Mouse (Mus musculus) forebrain, embryonic 10.5 days (tissue): Measurements from ENCODE around the gene Mob2. TPM values are rescaled to one million over a fixed set of nuclear protein-coding genes. Genes with fewer than 3 reads are reported as not detected.

Experiments
- DNase-seq: peaks from one replicate; pipeline ENCODE4 v3.0.0-alpha.2; 2017; ENCODE audit warnings: low spot score; ENCODE audit errors: extremely low spot score
- H3K27ac ChIP-seq: fragments of 300-500 bp; sonication (generic); 2 replicates; pipeline ENCODE4 v1.5.1; 2016; ENCODE audit warnings: mild to moderate bottlenecking
- H3K27me3 ChIP-seq: fragments of 300-500 bp; sonication (generic); 2 replicates; pipeline ENCODE4 v1.6.1; 2016; ENCODE audit warnings: mild to moderate bottlenecking; ENCODE audit not compliant: poor library complexity, severe bottlenecking
- H3K36me3 ChIP-seq: fragments of 300-500 bp; sonication (generic); replicated peaks from 2 replicates; pipeline ENCODE4 v1.6.1; 2016; ENCODE audit warnings: mild to moderate bottlenecking, moderate library complexity
- H3K4me1 ChIP-seq: fragments of 300-500 bp; sonication (generic); 2 replicates; pipeline ENCODE4 v1.6.1; 2016
- H3K4me3 ChIP-seq: fragments of 300-500 bp; sonication (generic); 2 replicates; pipeline ENCODE4 v1.5.1; 2016; ENCODE audit warnings: mild to moderate bottlenecking, moderate library complexity
- H3K9me3 ChIP-seq: fragments of 300-500 bp; sonication (generic); 2 replicates; pipeline ENCODE4 v1.6.1; 2016; ENCODE audit warnings: mild to moderate bottlenecking, moderate library complexity
- WGBS: fragments of 180-500 bp; shearing (Covaris S2); methylation state at CpG from one replicate; pipeline ENCODE4 v1.1.7; 2016; 5-methylcytosine and 5-hydroxymethylcytosine counted together
- polyA plus RNA-seq: library from polyadenylated mRNA; unstranded; fragments of >200 nt; fragmentation: Nextera tagmentation; extraction: Ambion mirVana; gene quantifications from 2 replicates; pipeline ENCODE4 v1.2.1, GENCODE M21; 2016

Mob2 gene
- polyA plus RNA-seq, 1 experiment from 2014 or later: 60.9 TPM

DNA sequence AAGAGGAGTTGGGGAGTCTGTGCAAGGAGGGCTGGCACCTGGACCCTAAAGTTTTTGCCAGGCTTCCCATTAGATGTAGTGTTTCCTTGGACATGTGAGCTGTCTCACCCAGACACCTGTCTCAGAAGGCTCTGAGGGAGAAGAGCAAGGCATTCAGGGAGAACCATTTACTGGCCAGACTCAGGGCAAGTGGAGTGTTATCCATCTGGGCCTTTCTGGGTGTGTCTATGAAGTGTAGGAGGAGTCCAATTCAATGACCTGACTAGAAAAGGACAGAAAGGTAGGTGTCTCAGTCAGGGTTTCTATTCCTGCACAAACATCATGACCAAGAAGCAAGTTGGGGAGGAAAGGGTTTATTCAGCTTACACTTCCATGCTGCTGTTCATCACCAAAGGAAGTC is 10.9 kb upstream of the Mob2 start:
- Histone ChIP-seq H3K4me3 (no peak overlapping the region), H3K4me1 (peaks cover 11% of the 10 kb centered on the region), H3K27ac (no peak overlapping the region), H3K27me3 (peaks cover 41% of the 10 kb centered on the region), H3K9me3 (no peaks in the 10 kb centered on the region), H3K36me3 (no peaks in the 10 kb centered on the region)
- DNase-seq: no peak

DNA sequence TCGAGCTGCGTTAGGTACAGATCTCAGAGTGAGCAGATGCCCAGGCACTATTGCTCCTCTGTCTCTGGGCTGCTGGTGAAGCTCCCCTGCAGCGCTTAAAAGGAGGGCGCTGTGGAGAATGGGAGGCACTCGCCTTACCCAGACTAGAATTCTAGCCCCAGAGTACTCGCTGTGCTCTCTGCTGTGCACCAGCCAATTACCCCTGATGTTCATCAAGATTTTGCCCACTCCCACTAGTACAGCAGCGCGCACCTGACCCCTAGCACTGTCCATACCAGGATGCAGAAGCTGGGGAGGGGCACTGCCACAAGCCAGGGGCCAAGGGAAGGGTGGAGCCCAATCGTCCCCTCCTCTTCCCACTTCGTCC is 10.3 kb upstream of the Mob2 start:
- WGBS: 4% methylated on average over 10 of the region's 10 CpGs
- DNase-seq: no peak
- H3K4me3 ChIP-seq: peak overlapping the region; percentile 13; the same call in 1 of the 2 replicates

DNA sequence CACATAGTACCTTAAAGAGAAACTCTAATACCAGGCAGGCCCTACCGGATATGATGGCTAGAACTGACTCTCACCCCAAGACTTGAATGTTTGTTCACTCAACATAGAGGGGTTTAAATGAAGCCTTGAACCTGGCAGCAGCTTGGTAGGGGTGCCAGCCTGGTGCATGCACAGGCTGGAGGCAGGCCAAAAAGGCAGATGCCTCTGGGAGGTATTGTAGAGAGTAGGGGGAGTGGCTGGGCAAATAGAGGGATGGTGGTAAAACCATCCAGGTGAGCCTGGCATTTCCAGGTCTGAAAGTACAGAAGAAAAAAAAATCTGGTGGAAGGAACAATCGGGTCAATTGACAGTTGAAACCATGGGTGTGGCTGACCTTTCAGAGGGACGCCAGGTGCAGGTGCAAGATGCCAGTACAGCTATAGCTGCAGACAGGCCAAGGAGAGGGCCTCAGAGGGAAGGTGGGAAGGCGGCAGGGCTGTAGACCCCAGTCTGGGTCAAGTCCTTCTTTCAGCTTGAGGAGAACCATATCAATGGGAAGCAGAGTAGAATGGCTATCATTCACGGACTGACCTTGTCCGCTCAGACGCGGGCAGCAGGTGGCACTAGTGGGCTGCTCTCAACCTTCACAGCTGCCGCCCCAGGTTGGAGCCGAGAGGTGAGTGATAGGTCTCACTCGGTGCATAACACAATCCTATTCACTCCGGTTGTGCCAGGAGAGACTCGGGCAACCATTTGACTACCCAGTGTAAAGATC is 9.8 kb upstream of the Mob2 start:
- peak overlapping the region; percentile 13; the same call in 1 of the 2 replicates for H3K4me3 ChIP-seq
- 13% methylated on average over 13 of the region's 13 CpGs for WGBS
- H3K27me3 ChIP-seq: peaks cover 41% of the 10 kb centered on the region
- peaks cover 11% of the 10 kb centered on the region for H3K4me1 ChIP-seq
- peak; percentile 71 for DNase-seq
- no peak overlapping the region for H3K27ac ChIP-seq
- no peaks in the 10 kb centered on the region for H3K9me3 ChIP-seq
- H3K36me3 ChIP-seq: no peaks in the 10 kb centered on the region

More for the DNA sequence above, 10.3 kb upstream of the Mob2 start:
- Histone ChIP-seq H3K27me3 (peaks cover 41% of the 10 kb centered on the region), H3K27ac (no peak overlapping the region), H3K36me3 (no peaks in the 10 kb centered on the region), H3K4me1 (peaks cover 11% of the 10 kb centered on the region), H3K9me3 (no peaks in the 10 kb centered on the region)

DNA sequence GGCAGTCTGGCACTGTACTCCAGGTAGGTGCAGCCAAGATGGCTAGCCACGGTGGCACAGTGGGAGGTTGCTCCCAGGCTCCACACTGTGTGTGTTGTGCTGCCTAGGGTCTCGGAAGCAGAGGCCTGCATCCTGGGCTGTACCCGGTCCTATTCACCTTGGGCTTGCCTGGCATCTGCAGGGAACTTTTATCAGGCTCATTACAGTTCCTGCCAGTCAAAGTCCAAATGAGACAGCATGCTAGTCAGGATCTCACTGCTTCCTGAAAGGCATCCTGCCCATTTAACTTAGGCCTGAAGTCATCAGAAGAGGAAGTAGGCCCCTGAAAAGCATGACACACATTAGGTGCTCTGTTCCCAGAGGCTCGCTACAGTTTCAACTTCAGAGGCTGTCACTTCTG is 7.6 kb upstream of the Mob2 start:
- no peak overlapping the region for H3K4me3 ChIP-seq
- peaks cover 11% of the 10 kb centered on the region for H3K4me1 ChIP-seq
- H3K36me3 ChIP-seq: no peaks in the 10 kb centered on the region
- WGBS: 66% methylated on average over 4 of the region's 4 CpGs
- H3K9me3 ChIP-seq: no peaks in the 10 kb centered on the region
- peaks cover 27% of the 10 kb centered on the region for H3K27me3 ChIP-seq
- DNase-seq: no peak
- H3K27ac ChIP-seq: no peak overlapping the region

DNA sequence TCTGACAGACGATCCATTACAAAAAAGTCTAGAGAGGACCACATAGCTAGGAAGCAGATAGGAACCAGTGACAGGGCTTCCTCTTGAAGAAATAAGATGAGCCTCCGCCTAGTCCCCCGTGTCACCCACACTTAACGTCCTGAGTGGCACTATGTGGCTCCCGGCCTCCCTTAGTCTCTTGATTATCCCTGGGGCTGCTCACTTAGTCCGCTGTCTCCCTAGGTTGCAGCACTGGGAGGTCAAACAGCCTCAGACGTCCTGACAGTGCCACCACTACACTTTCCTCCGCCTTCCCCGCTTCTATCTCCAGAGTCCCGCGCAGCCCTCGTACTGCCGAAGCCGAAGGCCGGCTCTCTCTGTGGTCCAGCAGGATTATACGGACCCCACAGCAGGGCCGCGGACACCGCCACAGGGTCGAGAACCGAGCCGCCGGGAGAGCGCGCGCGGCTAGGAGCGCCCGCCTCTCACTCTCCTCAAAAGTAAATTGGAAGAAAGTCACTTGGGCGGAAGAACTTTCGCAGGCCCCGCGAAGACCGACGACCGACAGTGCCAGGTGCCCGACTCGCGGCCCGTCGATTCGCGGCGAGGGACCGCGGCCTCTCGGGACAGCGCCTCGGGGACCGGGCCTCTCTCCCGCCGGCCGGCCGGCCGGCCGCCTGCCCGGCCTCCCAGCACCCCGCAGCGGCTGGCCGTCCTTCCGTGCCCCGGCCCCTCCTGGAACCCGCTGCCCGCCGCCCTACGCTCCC is 507 bp downstream of the Mob2 start:
- no peak for DNase-seq
- no peaks in the 10 kb centered on the region for H3K9me3 ChIP-seq
- WGBS: 2% methylated on average over 66 of the region's 66 CpGs

DNA sequence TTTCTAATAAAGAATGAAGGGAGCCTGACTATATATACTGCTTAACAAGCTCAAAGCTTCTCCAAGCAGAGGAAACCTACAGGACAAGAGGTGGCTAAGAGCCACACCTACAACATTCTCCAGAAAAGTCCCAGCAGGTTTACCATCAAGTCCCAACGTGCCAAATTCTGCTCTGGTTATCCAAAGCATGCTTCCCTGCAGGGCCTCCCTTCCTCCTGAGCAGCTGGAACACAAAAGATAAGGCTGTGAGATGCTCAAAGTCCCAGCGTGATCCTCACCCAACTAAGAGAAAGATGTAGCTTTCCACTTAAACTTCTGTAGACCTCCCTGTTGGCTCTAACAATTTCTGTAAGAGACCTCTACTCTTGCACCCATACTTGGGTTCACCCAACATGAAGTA is 1.8 kb downstream of the Mob2 start:
- Histone ChIP-seq H3K9me3 (no peaks in the 10 kb centered on the region), H3K27ac (no peak overlapping the region), H3K4me1 (peaks cover 24% of the 10 kb centered on the region), H3K27me3 (no peaks in the 10 kb centered on the region), H3K4me3 (no peak overlapping the region), H3K36me3 (peaks cover 35% of the 10 kb centered on the region)
- WGBS: 77% methylated on average over 2 of the region's 2 CpGs
- no peak for DNase-seq

More for the DNA sequence above, 507 bp downstream of the Mob2 start:
- peak overlapping the region; percentile 91 for H3K27ac ChIP-seq
- peak overlapping the region; percentile 95 for H3K4me3 ChIP-seq
- H3K27me3 ChIP-seq: no peaks in the 10 kb centered on the region
- H3K4me1 ChIP-seq: peaks cover 24% of the 10 kb centered on the region
- H3K36me3 ChIP-seq: peaks cover 23% of the 10 kb centered on the region

DNA sequence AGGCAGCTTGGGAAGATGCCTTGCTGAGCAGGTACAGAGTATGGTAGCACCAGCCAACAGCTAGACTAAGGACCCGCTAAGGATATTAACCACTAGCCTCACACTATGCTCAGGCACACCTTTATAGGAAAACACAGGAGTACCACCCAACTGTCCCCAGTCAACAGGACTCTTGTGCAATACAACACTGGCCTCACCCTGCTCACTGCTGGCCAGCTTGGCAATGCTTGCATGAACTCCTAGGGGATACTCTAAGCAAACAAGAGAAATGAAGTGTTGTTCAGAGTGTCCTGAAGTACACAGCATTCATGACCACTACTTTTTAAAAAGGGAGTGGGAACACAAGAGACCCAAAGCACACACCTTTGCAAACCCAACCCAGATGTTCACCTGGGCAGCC is 3.7 kb downstream of the Mob2 start:
- Histone ChIP-seq H3K27ac (no peak overlapping the region), H3K9me3 (no peaks in the 10 kb centered on the region), H3K36me3 (peaks cover 50% of the 10 kb centered on the region), H3K27me3 (no peaks in the 10 kb centered on the region), H3K4me1 (peaks cover 24% of the 10 kb centered on the region), H3K4me3 (no peak overlapping the region)
- no peak for DNase-seq
- 93% methylated on average over 1 of the region's 1 CpGs for WGBS

DNA sequence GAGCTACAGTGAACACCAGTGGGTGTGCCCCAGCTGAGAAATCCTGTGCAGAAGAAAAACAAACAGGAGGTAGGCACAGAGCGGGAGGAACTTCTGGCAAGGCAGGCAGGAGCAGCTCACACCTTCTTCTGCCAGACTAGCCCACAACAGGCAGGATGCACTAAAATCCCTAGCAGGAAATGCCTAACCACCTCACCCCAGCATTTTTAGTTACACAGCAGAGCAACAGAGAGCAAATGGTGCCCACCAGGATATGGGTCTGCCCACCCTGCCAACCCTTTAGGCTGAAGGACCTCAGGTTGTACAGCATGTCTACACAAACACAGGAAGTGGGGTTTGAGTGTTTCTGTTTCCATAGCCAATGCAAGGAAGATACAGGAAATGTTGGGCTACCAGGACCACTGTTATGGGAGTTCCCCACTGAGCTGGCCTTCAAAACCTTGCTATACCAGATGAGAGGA is 4.2 kb downstream of the Mob2 start:
- H3K27ac ChIP-seq: no peak overlapping the region
- H3K4me1 ChIP-seq: peaks cover 23% of the 10 kb centered on the region
- no peak for DNase-seq
- peaks cover 51% of the 10 kb centered on the region for H3K36me3 ChIP-seq
- no peaks in the 10 kb centered on the region for H3K27me3 ChIP-seq
- H3K4me3 ChIP-seq: no peak overlapping the region
- H3K9me3 ChIP-seq: no peaks in the 10 kb centered on the region
- 86% methylated on average over 1 of the region's 1 CpGs for WGBS

DNA sequence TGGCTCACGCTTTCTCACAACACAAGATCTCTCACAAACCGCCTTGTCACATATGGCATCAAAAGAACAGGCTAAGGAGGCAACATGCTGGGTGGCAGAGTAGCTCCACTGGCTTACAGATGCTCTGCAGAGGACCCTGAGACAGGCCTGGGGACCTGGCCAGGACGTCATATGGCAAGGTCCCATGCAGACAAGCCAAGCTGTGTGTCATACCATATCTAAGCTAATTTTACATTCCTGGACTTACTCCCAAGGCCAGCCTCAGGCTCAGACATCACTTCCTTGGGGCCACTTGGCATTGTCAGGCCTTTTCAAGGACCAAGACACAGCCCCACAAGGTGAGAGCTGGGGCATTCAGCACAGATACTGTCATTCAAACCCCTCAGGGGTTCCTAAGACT is 5.4 kb downstream of the Mob2 start:
- Histone ChIP-seq H3K4me1 (peaks cover 16% of the 10 kb centered on the region), H3K9me3 (no peaks in the 10 kb centered on the region), H3K27me3 (no peaks in the 10 kb centered on the region), H3K4me3 (no peak overlapping the region), H3K27ac (no peak overlapping the region), H3K36me3 (peaks cover 51% of the 10 kb centered on the region)
- 89% methylated on average over 3 of the region's 3 CpGs for WGBS
- no peak for DNase-seq

DNA sequence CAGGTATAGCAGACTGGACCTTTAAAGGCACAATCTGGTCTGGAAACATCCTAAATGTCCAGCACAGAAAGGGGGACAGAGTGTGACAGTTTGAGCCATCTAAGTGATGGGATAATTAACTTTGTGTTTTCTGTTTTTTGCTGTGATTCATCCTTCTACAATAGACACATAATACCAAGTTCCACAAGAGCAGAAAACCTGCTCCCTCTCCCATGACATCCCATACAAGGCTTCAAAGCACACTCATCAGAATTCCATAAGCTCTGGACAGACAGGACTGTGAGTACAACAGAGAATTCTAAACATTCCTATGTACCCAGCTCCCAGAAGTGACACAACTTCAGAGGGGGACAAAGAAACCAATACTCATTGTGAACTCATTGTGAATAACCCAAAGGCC is 10.3 kb downstream of the Mob2 start:
- Histone ChIP-seq H3K36me3 (peaks cover 47% of the 10 kb centered on the region), H3K4me1 (peaks cover 12% of the 10 kb centered on the region), H3K27ac (no peak overlapping the region), H3K27me3 (no peaks in the 10 kb centered on the region), H3K4me3 (no peak overlapping the region), H3K9me3 (no peaks in the 10 kb centered on the region)
- DNase-seq: no peak

DNA sequence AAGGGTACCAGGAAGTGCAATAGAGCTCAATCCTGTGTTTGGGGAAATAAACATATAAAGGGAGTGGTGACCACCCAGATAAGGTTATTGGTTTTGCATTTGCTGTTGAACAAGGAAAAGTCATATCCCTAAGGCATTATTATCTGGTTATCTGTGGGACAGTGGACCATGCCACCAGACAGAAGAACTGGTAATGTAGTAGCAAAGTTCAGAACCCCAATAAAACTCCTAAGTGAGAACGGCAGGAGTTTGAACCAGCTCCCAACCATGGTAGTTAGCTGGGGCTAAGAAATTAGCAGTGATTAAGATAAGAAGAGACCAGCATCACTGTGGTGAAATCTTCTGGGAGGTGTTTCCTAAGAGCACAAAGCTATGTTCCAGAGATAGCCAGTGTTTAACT is 14.9 kb downstream of the Mob2 start:
- DNase-seq: no peak
- no peaks in the 10 kb centered on the region for H3K9me3 ChIP-seq
- 91% methylated on average over 1 of the region's 1 CpGs for WGBS
- 0 out of 2 replicates have a peak overlapping the region, but pooled peaks have one; percentile 20 for H3K27ac ChIP-seq
- H3K27me3 ChIP-seq: no peaks in the 10 kb centered on the region
- H3K4me3 ChIP-seq: no peak overlapping the region
- H3K36me3 ChIP-seq: peaks cover 17% of the 10 kb centered on the region
- H3K4me1 ChIP-seq: peaks cover 29% of the 10 kb centered on the region

DNA sequence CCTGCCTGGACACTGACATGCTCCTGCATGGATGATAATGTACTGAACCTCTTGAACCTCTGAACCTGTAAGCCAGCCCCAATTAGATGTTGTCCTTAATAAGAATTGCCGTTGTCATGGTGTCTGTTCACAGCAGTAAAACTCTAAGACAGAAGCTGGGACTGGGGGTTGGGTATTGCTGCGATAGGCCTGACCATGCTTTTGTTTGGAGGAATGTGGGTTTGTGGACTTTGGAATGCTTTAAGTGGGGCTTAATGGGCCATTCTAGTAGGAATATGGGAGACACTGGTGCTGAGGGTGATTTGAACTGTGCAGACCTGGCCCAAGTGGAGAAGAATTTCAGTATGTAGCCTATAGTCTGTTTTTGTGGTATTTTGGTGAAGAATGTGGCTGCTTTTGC is 15.5 kb downstream of the Mob2 start:
- H3K4me3 ChIP-seq: no peak overlapping the region
- no peaks in the 10 kb centered on the region for H3K27me3 ChIP-seq
- 34% methylated on average over 2 of the region's 2 CpGs for WGBS
- DNase-seq: peak; percentile 27
- H3K36me3 ChIP-seq: peaks cover 17% of the 10 kb centered on the region
- H3K9me3 ChIP-seq: no peaks in the 10 kb centered on the region
- H3K4me1 ChIP-seq: peaks cover 29% of the 10 kb centered on the region
- H3K27ac ChIP-seq: 0 out of 2 replicates have a peak overlapping the region, but pooled peaks have one; percentile 35

DNA sequence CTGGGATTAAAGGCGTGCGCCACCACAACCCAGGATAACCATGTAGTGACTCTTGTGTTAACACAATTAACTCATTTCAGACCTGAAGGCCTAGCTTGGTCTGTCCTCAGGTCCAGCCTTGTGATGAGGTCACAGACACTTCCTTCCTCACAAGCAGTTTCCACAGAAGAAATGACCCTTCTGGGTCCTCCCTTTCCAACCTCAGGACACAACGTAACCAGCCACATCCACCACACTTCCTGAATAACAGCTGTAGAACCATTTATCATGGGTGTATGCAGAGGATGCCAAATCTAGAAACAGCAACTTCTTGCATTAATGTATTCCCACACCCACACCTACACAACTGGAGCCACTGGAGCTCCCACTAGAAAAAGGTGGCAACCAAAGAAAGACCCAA is 20.1 kb downstream of the Mob2 start:
- WGBS: 93% methylated on average over 3 of the region's 3 CpGs
- Histone ChIP-seq H3K36me3 (no peaks in the 10 kb centered on the region), H3K4me1 (peaks cover 24% of the 10 kb centered on the region), H3K27me3 (no peaks in the 10 kb centered on the region), H3K27ac (no peak overlapping the region), H3K4me3 (no peak overlapping the region), H3K9me3 (no peaks in the 10 kb centered on the region)
- DNase-seq: no peak
